Mouse (Mus musculus): ENCODE results near the gene Bend3. TPM values are rescaled to one million over a fixed set of nuclear protein-coding genes. Genes with fewer than 3 reads are reported as not detected.

Gene Bend3
- total and polyA plus RNA-seq, 3 experiments = 13.0 to 32.8 (median 18.7) TPM

DNA sequence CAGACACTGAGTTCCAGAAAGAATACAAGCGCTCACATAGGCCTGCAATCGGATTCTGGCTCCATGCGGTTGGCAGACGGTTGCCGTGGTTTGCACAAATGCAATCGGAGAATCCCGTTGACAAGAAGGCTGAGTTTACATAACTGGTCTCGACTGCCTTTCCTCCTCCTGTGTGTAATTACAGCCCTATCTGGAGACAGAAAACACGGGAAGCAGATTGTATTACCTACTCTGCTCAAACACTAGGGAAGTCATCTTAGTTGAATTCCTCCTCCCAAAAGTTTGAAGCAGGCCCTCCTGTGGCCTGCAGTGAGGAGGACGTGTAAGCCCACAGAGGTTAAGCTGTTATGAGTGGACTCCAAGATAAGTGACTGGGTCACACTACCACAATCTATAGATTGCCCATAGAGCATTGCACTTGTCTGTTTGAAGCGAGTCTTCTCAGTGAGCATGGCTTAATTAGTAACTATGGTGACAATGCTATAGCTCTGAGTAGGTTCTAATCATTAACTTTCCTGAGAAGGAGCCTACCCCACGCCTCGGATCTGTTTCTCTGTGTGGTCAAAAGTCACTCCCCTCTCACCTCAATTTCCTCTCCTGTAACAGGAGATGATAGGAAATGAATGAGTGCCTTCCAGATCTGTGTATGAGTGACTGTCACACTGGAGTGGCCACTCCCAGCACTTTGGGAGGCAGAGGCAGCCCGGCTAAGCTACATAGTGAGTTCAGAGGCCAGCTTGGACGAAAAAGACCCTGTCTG, 37.5 kb upstream of the Bend3 start:
- H3K4me1 ChIP-seq (ENCODE audit: control insufficient read depth in 1 of 2, insufficient read depth in 2 of 2, low read length in 2 of 2) = no peaks in the 10 kb centered on the region
- H3K27ac ChIP-seq (ENCODE audit: control insufficient read depth, low read depth, low read length) = no peak overlapping the region
- no peak overlapping the region for H3K4me3 ChIP-seq (ENCODE audit: control insufficient read depth in 1 of 2, insufficient read depth in 1 of 2, low read depth in 2 of 2, low read length in 2 of 2)
- no peaks in the 10 kb centered on the region for H3K79me2 ChIP-seq (ENCODE audit: control insufficient read depth, insufficient read depth, low read length, poor library complexity)
- no peak for DNase-seq (ENCODE audit: low read depth, low spot score)
- H3K9me3 ChIP-seq (replicated peaks; ENCODE audit: insufficient read depth, low read length) = no peaks in the 10 kb centered on the region
- no peaks in the 10 kb centered on the region for H3K36me3 ChIP-seq (ENCODE audit: control insufficient read depth in 1 of 2, insufficient read depth in 2 of 2, low read length in 2 of 2)
- no peak overlapping the region for H3K9ac ChIP-seq (ENCODE audit: control insufficient read depth, low read depth, low read length, poor library complexity, severe bottlenecking)
- TF ChIP-seq NRF1 (IDR thresholded peaks at IDR 0.05; ENCODE audit: insufficient read depth, low read depth, low read length, poor library complexity, severe bottlenecking) (no peak), USF1 (IDR thresholded peaks at IDR 0.05; ENCODE audit: low read depth, low read length) (no peak), TAL1 (IDR thresholded peaks at IDR 0.05; ENCODE audit: low read length) (no peak), KAT2A (conservative IDR thresholded peaks at IDR 0.05; ENCODE audit: low read depth, low read length) (no peak), POLR2AphosphoS5 (IDR thresholded peaks at IDR 0.05; ENCODE audit: borderline replicate concordance, low read depth, low read length) (no peak), BHLHE40 (IDR thresholded peaks at IDR 0.05; ENCODE audit: borderline replicate concordance, low read depth, low read length) (no peak), MYC (IDR thresholded peaks at IDR 0.05; ENCODE audit: low read depth, low read length) (no peak), ETS1 (IDR thresholded peaks at IDR 0.05; ENCODE audit: low read depth, low read length) (no peak)
- H3K27me3 ChIP-seq (ENCODE audit: control insufficient read depth in 1 of 2, insufficient read depth in 2 of 2, low read length in 2 of 2) = no peaks in the 10 kb centered on the region

DNA sequence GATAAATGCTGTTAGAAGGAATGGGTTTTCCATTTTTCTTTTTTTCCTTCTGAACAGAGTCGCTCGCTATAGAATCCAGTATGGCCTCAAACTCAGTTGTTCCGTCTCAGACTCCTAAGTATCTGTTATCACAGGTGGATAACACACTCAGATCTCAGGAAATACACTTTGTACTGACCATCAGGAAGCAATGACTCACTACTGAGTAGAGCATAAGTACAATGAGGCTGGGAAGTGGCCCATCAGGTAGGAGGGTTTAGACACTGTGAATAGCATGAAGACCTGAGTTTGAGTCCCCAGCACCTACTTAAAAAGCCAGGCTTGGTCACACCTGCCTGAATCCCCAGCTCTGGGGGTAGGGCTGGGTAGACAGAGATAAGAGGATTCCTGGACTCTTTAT, 30.0 kb upstream of the Bend3 start:
- Histone ChIP-seq H3K9ac (ENCODE audit: control insufficient read depth, low read depth, low read length, poor library complexity, severe bottlenecking) (no peak overlapping the region), H3K4me1 (ENCODE audit: control insufficient read depth in 1 of 2, insufficient read depth in 2 of 2, low read length in 2 of 2) (no peaks in the 10 kb centered on the region; a peak in 1 of 4 replicates), H3K36me3 (ENCODE audit: control insufficient read depth in 1 of 2, insufficient read depth in 2 of 2, low read length in 2 of 2) (peaks cover 0 to 2% of the 10 kb centered on the region in 2 experiments; a peak in 2 of 4 replicates), H3K27me3 (ENCODE audit: control insufficient read depth in 1 of 2, insufficient read depth in 2 of 2, low read length in 2 of 2) (no peaks in the 10 kb centered on the region), H3K9me3 (replicated peaks; ENCODE audit: insufficient read depth, low read length) (no peaks in the 10 kb centered on the region), H3K27ac (ENCODE audit: control insufficient read depth, low read depth, low read length) (no peak overlapping the region), H3K4me3 (ENCODE audit: control insufficient read depth in 1 of 2, insufficient read depth in 1 of 2, low read depth in 2 of 2, low read length in 2 of 2) (no peak overlapping the region), H3K79me2 (ENCODE audit: control insufficient read depth, insufficient read depth, low read length, poor library complexity) (no peaks in the 10 kb centered on the region; the same call in 1 of the 2 replicates)
- no peak for DNase-seq (ENCODE audit: low read depth, low spot score)
- TF ChIP-seq USF2 (IDR thresholded peaks at IDR 0.05; ENCODE audit: borderline replicate concordance in 1 of 2, insufficient read depth in 1 of 2, low read depth in 1 of 2, low read length in 2 of 2) = no peak

DNA sequence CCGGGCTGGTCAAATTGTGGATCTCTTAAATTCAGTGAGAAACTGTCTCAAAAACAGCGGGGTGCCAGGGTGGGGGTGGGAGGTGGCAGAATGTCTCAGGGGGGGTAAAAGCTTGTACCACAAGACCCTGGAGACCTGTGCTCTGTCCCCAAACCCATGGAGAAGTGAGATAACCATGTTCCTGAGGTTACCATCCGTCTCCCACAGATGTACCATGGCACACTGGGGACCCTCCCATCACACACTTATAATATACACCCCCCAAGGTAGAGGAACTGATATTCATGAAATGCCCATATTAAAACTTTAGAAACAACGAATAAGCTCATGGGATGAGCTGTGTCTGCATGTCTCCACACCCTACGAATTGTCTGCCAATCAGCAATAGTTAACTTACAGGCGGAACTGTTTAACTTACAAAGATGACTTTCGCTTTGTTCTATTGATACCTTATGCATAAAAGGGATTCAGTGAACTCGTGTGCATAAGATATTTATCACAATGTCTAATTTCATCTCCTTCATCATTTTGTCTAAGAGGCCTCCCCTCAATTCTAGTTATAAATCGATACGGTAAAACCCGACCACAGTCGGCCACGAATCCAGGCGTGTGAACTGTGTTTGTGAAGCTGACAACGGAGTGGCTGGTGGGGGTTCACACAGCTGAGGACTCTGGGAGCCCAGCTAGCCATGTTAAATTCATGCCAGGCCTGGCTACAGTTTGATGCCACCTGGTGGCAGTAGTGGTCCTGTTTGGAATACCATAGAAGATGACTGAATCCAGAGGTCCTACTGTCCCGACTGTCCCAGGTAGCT, 26.6 kb upstream of the Bend3 start:
- H3K4me3 ChIP-seq (ENCODE audit: control insufficient read depth in 1 of 2, insufficient read depth in 1 of 2, low read depth in 2 of 2, low read length in 2 of 2) = peak overlapping the region; percentile 73 to 91
- H3K4me1 ChIP-seq (ENCODE audit: control insufficient read depth in 1 of 2, insufficient read depth in 2 of 2, low read length in 2 of 2) = no peaks in the 10 kb centered on the region; a peak in 1 of 4 replicates
- peak overlapping the region; percentile 53 for H3K9ac ChIP-seq (ENCODE audit: control insufficient read depth, low read depth, low read length, poor library complexity, severe bottlenecking)
- no peaks in the 10 kb centered on the region for H3K27me3 ChIP-seq (ENCODE audit: control insufficient read depth in 1 of 2, insufficient read depth in 2 of 2, low read length in 2 of 2)
- H3K79me2 ChIP-seq (ENCODE audit: control insufficient read depth, insufficient read depth, low read length, poor library complexity) = no peaks in the 10 kb centered on the region; the same call in 1 of the 2 replicates
- DNase-seq (ENCODE audit: low read depth, low spot score) = peak; percentile 79
- no peak for TF ChIP-seq BHLHE40 (IDR thresholded peaks at IDR 0.05; ENCODE audit: borderline replicate concordance, low read depth, low read length)
- TF ChIP-seq CTCF (IDR thresholded peaks at IDR 0.05 in 2 of 3, conservative IDR thresholded peaks at IDR 0.05 in 1 of 3; ENCODE audit: control insufficient read depth in 1 of 3, insufficient read depth in 1 of 3, low read depth in 2 of 3, low read length in 3 of 3, poor library complexity in 1 of 3, severe bottlenecking in 1 of 3) = peak; percentile 53 to 75 (median 63)
- TF ChIP-seq SMC3 (IDR thresholded peaks at IDR 0.05; ENCODE audit: low read depth, low read length) = peak; percentile 84
- TF ChIP-seq MXI1 (IDR thresholded peaks at IDR 0.05; ENCODE audit: low read depth, low read length) = no peak
- no peak for TF ChIP-seq KAT2A (conservative IDR thresholded peaks at IDR 0.05; ENCODE audit: low read depth, low read length)
- peak; percentile 57 for TF ChIP-seq ZC3H11A (IDR thresholded peaks at IDR 0.05; ENCODE audit: low read depth, low read length)
- TF ChIP-seq JUND (IDR thresholded peaks at IDR 0.05; ENCODE audit: low read depth, low read length) = no peak
- TF ChIP-seq SIN3A (IDR thresholded peaks at IDR 0.05; ENCODE audit: low read length) = 0 out of 2 replicates have a peak, but pooled peaks have one; percentile 41
- TF ChIP-seq HCFC1 (IDR thresholded peaks at IDR 0.05; ENCODE audit: low read depth, low read length) = no peak
- TF ChIP-seq TCF12 (IDR thresholded peaks at IDR 0.05; ENCODE audit: low read depth, low read length) = no peak
- no peak for TF ChIP-seq ETS1 (IDR thresholded peaks at IDR 0.05; ENCODE audit: low read depth, low read length)
- TF ChIP-seq RAD21 (IDR thresholded peaks at IDR 0.05; ENCODE audit: low read depth, low read length) = peak; percentile 67
- TF ChIP-seq MAX (IDR thresholded peaks at IDR 0.05; ENCODE audit: low read length) = no peak
- TF ChIP-seq MEF2A (IDR thresholded peaks at IDR 0.05; ENCODE audit: extremely low read depth, insufficient replicate concordance, low read depth, low read length, poor library complexity, severe bottlenecking) = no peak
- no peak for TF ChIP-seq E2F4 (IDR thresholded peaks at IDR 0.05; ENCODE audit: borderline replicate concordance, low read depth, low read length)
- peaks cover 0 to 2% of the 10 kb centered on the region in 2 experiments; a peak in 2 of 4 replicates for H3K36me3 ChIP-seq (ENCODE audit: control insufficient read depth in 1 of 2, insufficient read depth in 2 of 2, low read length in 2 of 2)
- no peaks in the 10 kb centered on the region for H3K9me3 ChIP-seq (replicated peaks; ENCODE audit: insufficient read depth, low read length)
- no peak overlapping the region for H3K27ac ChIP-seq (ENCODE audit: control insufficient read depth, low read depth, low read length)

All from MEL (cell line).